Mouse (Mus musculus): ENCODE data around the gene Tmem39a. TPM values are rescaled to one million over a fixed set of nuclear protein-coding genes. Genes with fewer than 3 reads are reported as not detected.
A peak's percentile ranks its signal among the peaks of the same experiment; 100 is the strongest.

Gene Tmem39a
- polyA plus RNA-seq, 1 experiment from 2014 or later = 117 TPM

GRCm38 (mm10) chr16:38562968-38563327, 4.5 kb downstream of the Tmem39a start:
- Histone ChIP-seq H3K4me3 (ENCODE audit: low read depth, low read length) (peak overlapping the region; percentile 85), H3K9ac (peak overlapping the region; percentile 92), H3K27ac (ENCODE audit: low read depth) (peak overlapping the region; percentile 83), H3K4me2 (peak overlapping the region; percentile 58), H3K27me3 (ENCODE audit: insufficient read depth, low read length) (no peaks in the 10 kb centered on the region), H3K4me1 (ENCODE audit: insufficient read depth) (no peaks in the 10 kb centered on the region), H3K9me3 (ENCODE audit: low read depth, low read length) (no peaks in the 10 kb centered on the region), H3K36me3 (ENCODE audit: insufficient read depth) (peaks cover 36% of the 10 kb centered on the region)
- no peak; the same call in 1 of the 2 replicates for ATAC-seq (ENCODE audit: insufficient read depth)
- no peak for TF ChIP-seq CTCF (IDR thresholded peaks at IDR 0.05; ENCODE audit: low read depth)
- no peak for DNase-seq
- under 1% methylated on average over 25 of the region's 25 CpGs for WGBS

DNA sequence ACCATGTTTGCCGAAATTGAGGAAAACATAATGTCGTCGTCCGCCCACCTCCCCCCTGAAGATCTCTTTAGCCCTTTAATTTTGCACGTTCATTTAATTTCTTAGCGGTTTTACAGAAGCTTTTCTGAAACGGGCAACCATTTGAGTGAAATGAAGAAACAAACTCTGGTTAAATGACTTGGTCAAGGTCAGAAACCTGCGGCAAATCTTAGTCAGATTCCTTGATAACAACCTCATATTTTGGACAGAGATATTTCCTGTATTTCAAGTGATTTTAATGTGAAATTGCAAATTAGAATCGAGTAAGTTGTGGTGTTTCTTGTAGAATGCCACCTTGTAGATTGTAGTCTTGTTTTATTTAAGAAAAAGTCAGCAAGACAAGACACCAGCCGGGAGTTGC, 5.0 kb downstream of the Tmem39a start:
- H3K4me3 ChIP-seq (ENCODE audit: low read depth, low read length) = peak overlapping the region; percentile 85
- peaks cover 42% of the 10 kb centered on the region for H3K36me3 ChIP-seq (ENCODE audit: insufficient read depth)
- no peak overlapping the region for H3K27ac ChIP-seq (ENCODE audit: low read depth)
- H3K27me3 ChIP-seq (ENCODE audit: insufficient read depth, low read length) = no peaks in the 10 kb centered on the region
- peak overlapping the region; percentile 58 for H3K4me2 ChIP-seq
- 22% methylated on average over 10 of the region's 10 CpGs for WGBS
- H3K4me1 ChIP-seq (ENCODE audit: insufficient read depth) = no peaks in the 10 kb centered on the region
- ATAC-seq (ENCODE audit: insufficient read depth) (no peak), DNase-seq (no peak)
- no peaks in the 10 kb centered on the region for H3K9me3 ChIP-seq (ENCODE audit: low read depth, low read length)
- no peak for TF ChIP-seq CTCF (IDR thresholded peaks at IDR 0.05; ENCODE audit: low read depth)
- H3K9ac ChIP-seq = peak overlapping the region; percentile 92

- no peaks in the 10 kb centered on the region for H3K9me3 ChIP-seq (ENCODE audit: low read depth, low read length)
- WGBS = 97% methylated on average over 5 of the region's 5 CpGs
- no peaks in the 10 kb centered on the region for H3K27me3 ChIP-seq (ENCODE audit: insufficient read depth, low read length)
- DNase-seq = no peak
- TF ChIP-seq CTCF (IDR thresholded peaks at IDR 0.05; ENCODE audit: low read depth) = no peak
- no peak overlapping the region for H3K9ac ChIP-seq
- ATAC-seq (ENCODE audit: insufficient read depth) = no peak
- no peak overlapping the region for H3K4me3 ChIP-seq (ENCODE audit: low read depth, low read length)
- no peak overlapping the region for H3K27ac ChIP-seq (ENCODE audit: low read depth)
- no peak overlapping the region for H3K4me2 ChIP-seq
- H3K36me3 ChIP-seq (ENCODE audit: insufficient read depth) = peaks cover 83% of the 10 kb centered on the region
- no peaks in the 10 kb centered on the region for H3K4me1 ChIP-seq (ENCODE audit: insufficient read depth)
These were observed 9.7 kb downstream of the Tmem39a start for GRCm38 (mm10) chr16:38568192-38568591.

DNA sequence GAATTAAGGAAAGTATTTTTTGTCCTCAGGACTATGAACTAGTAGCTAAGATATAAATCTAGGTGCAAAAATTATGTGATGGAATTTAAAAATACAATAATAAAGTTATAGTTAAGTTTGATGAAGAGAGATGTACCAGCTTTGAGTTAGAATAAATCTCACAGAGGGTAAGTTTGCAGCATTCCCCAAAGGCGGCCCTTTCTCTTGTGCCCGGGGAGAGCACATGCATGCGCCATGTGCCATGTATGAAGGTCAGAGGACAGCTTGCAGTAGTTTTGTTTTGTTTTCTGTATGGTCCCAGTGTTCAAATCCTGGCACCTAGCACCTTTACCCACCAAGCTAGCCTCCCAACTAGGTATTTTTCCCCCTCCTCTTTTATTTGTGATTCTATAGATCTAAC, 13.0 kb downstream of the Tmem39a start:
- H3K4me3 ChIP-seq (ENCODE audit: low read depth, low read length) = no peak overlapping the region
- no peak for ATAC-seq (ENCODE audit: insufficient read depth)
- H3K36me3 ChIP-seq (ENCODE audit: insufficient read depth) = peaks cover 81% of the 10 kb centered on the region
- no peak overlapping the region for H3K9ac ChIP-seq
- no peaks in the 10 kb centered on the region for H3K4me1 ChIP-seq (ENCODE audit: insufficient read depth)
- no peak for DNase-seq
- H3K4me2 ChIP-seq = no peak overlapping the region
- H3K9me3 ChIP-seq (ENCODE audit: low read depth, low read length) = no peaks in the 10 kb centered on the region
- no peak for TF ChIP-seq CTCF (IDR thresholded peaks at IDR 0.05; ENCODE audit: low read depth)
- no peaks in the 10 kb centered on the region for H3K27me3 ChIP-seq (ENCODE audit: insufficient read depth, low read length)
- no peak overlapping the region for H3K27ac ChIP-seq (ENCODE audit: low read depth)
- WGBS = 97% methylated on average over 3 of the region's 3 CpGs

GRCm38 (mm10) chr16:38584761-38585160, 26.3 kb downstream of the Tmem39a start:
- DNase-seq = no peak
- TF ChIP-seq CTCF (IDR thresholded peaks at IDR 0.05; ENCODE audit: low read depth) = no peak
- Histone ChIP-seq H3K4me3 (ENCODE audit: low read depth, low read length) (no peak overlapping the region), H3K4me2 (no peak overlapping the region), H3K27ac (ENCODE audit: low read depth) (no peak overlapping the region), H3K9me3 (ENCODE audit: low read depth, low read length) (no peaks in the 10 kb centered on the region), H3K9ac (no peak overlapping the region), H3K27me3 (ENCODE audit: insufficient read depth, low read length) (no peaks in the 10 kb centered on the region), H3K4me1 (ENCODE audit: insufficient read depth) (no peaks in the 10 kb centered on the region), H3K36me3 (ENCODE audit: insufficient read depth) (peaks cover 90% of the 10 kb centered on the region)
- 85% methylated on average over 7 of the region's 7 CpGs for WGBS
- no peak for ATAC-seq (ENCODE audit: insufficient read depth)

DNA sequence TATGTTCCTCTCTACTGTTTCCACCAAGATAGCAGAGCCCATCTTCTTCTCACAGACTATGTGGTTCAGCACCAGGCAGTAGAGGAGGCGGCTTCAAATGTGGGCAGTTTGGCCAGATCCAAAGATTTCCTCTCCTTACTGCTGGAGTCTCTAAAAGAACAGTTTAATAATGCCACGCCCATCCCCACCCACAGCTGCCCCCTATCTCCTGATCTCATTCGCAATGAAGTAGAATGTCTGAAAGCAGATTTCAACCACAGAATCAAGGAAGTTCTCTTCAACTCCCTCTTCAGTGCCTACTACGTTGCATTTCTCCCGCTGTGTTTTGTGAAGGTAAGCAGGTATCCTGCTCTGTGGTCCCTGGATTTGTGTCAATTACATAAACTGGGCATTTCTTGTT, 26.7 kb downstream of the Tmem39a start:
- WGBS = 93% methylated on average over 5 of the region's 5 CpGs
- no peak for ATAC-seq (ENCODE audit: insufficient read depth)
- no peaks in the 10 kb centered on the region for H3K27me3 ChIP-seq (ENCODE audit: insufficient read depth, low read length)
- no peak for TF ChIP-seq CTCF (IDR thresholded peaks at IDR 0.05; ENCODE audit: low read depth)
- no peak overlapping the region for H3K27ac ChIP-seq (ENCODE audit: low read depth)
- no peaks in the 10 kb centered on the region for H3K9me3 ChIP-seq (ENCODE audit: low read depth, low read length)
- no peaks in the 10 kb centered on the region for H3K4me1 ChIP-seq (ENCODE audit: insufficient read depth)
- no peak overlapping the region for H3K4me3 ChIP-seq (ENCODE audit: low read depth, low read length)
- DNase-seq = no peak
- no peak overlapping the region for H3K9ac ChIP-seq
- H3K4me2 ChIP-seq = no peak overlapping the region
- peaks cover 91% of the 10 kb centered on the region for H3K36me3 ChIP-seq (ENCODE audit: insufficient read depth)

DNA sequence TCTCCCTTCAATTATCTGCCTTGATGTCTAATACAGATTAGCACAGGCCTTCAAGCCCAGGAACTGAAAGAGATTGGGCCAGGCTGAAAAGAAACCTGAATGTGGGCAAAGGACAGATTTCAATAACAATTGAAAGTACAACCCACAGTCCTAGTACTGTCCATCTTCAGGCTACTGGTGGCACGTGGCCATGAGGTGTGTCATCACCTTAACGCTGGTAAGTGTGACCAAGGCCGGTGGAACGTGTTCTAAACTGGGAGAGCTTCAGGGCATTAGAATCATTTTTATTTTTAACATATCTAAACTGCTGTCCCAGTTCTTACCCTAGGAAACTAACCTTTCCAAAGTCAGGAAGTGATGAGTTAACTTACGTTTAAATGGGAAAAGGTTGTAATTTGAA, 28.7 kb downstream of the Tmem39a start:
- peaks cover 93% of the 10 kb centered on the region for H3K36me3 ChIP-seq (ENCODE audit: insufficient read depth)

DNA sequence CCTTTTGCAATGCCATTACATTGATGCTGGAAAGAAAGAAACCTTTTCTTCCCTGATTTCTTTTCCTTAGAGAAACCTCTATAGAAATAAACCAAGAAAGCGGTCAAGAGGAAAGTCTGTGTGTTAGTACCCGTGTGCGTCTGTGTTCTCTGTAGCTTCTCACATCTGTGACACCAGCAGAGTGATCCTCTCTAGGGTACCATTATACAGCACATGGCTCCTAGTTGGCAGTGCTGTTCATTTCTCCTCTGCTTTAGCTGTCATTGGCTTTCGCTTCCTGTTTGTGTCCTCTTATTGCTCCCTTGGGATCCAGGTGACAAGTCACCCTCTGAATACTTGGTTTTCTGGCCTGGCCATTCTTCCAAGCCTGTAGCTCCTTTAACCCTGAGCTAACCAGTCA, 29.1 kb downstream of the Tmem39a start:
- Histone ChIP-seq H3K4me2 (no peak overlapping the region), H3K4me3 (ENCODE audit: low read depth, low read length) (no peak overlapping the region), H3K27me3 (ENCODE audit: insufficient read depth, low read length) (no peaks in the 10 kb centered on the region), H3K4me1 (ENCODE audit: insufficient read depth) (no peaks in the 10 kb centered on the region), H3K9me3 (ENCODE audit: low read depth, low read length) (no peaks in the 10 kb centered on the region), H3K27ac (ENCODE audit: low read depth) (no peak overlapping the region), H3K9ac (no peak overlapping the region), H3K36me3 (ENCODE audit: insufficient read depth) (peaks cover 92% of the 10 kb centered on the region)
- 94% methylated on average over 4 of the region's 4 CpGs for WGBS
- TF ChIP-seq CTCF (IDR thresholded peaks at IDR 0.05; ENCODE audit: low read depth) = no peak
- no peak for DNase-seq
- ATAC-seq (ENCODE audit: insufficient read depth) = no peak

More for the DNA sequence above, 28.7 kb downstream of the Tmem39a start:
- WGBS = 91% methylated on average over 5 of the region's 5 CpGs
- DNase-seq (no peak), ATAC-seq (ENCODE audit: insufficient read depth) (no peak)
- no peak overlapping the region for H3K27ac ChIP-seq (ENCODE audit: low read depth)
- no peak overlapping the region for H3K4me3 ChIP-seq (ENCODE audit: low read depth, low read length)
- no peaks in the 10 kb centered on the region for H3K27me3 ChIP-seq (ENCODE audit: insufficient read depth, low read length)
- no peak overlapping the region for H3K4me2 ChIP-seq
- H3K4me1 ChIP-seq (ENCODE audit: insufficient read depth) = no peaks in the 10 kb centered on the region
- H3K9ac ChIP-seq = no peak overlapping the region
- no peaks in the 10 kb centered on the region for H3K9me3 ChIP-seq (ENCODE audit: low read depth, low read length)
- TF ChIP-seq CTCF (IDR thresholded peaks at IDR 0.05; ENCODE audit: low read depth) = no peak
